Mouse (Mus musculus): ENCODE data around the gene Bri3bp.
"Not testable (repeated sequence)": the region's sequence is repeated elsewhere in the genome, so short reads cannot be mapped to it uniquely, and the experiment has no call there.

The Bri3bp gene

DNA sequence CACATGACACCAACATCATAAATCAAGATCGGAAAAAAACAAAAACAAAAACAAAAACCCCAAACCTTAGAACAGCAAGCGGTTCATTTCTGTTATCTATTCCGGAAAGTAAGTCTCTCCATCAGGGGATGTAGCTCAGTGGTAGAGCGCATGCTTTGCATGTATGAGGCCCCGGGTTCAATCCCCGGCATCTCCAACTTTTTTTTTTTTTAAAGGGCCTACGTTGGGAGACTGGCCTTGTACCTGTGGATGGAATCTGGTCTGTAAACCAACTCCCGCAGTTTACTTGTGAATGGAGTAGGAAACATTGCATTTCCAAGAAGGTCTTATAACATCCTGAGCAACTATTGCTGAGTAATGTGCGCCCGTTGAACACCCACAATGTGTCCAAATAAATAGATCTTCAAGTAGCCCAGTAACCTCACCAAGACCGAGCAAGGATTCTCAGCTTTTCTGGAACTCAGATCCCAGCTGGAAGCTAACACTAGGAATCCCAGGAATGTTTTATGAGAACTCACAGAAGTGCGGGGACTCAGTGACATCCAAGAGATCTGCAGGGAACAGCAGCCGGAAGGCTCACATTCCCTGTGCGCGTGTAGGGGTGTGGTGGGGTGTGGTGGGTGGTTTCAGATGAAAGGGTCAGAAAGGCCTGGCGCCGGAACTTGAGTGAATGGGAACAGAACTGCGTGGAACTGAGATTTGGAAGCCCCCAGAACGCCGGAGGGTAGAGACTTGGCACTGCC lies 31.8 kb upstream of the Bri3bp start:
- DNase-seq (ENCODE audit: low read depth), result no peak

DNA sequence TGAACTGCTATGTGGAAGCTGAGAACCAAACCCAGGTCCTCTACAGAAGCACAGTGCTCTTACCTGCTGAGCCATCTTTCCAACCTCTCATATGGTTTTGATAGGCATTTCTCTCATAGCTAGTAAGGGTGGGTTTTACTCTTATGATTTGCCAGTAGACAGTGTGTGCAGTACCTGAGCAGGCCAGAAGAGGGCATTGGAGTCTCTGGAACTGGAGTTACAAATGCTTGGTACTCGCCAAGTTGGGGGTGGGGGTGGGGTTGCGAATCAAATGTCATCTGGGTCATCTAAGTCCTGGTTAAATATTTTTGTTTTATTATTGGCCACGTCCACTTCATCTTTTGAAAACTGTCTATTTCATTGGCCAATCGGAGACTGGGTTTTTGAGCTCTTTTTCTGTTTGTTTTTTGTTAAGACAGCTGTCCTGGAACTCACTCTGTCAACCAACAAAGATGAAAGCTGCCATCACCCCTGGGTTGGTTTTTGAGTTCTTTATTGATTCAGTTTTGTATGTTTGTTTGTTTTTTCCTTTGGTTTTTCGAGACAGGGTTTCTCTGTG lies 29.3 kb upstream of the Bri3bp start:
- DNase-seq (ENCODE audit: low read depth), result peak; percentile 73

DNA sequence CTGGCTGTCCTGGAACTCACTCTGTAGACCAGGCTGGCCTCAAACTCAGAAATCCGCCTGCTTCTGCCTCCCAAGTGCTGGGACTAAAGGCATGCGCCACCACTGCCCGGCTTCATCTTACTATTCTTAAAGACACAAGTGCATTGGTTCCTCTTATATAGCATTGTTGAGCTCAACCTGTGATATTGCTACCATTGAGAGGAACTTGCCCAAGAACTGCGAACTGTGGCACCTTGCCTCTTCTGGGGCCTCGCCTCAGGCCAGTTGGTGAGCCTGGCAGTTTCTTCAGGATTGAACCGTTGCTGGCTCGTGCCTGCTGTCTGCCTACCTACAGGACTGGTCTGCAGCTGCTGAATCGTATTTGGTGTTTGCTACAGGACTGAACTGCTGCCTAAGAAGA lies 28.8 kb upstream of the Bri3bp start:
- DNase-seq (ENCODE audit: low read depth), result not testable (repeated sequence)

DNA sequence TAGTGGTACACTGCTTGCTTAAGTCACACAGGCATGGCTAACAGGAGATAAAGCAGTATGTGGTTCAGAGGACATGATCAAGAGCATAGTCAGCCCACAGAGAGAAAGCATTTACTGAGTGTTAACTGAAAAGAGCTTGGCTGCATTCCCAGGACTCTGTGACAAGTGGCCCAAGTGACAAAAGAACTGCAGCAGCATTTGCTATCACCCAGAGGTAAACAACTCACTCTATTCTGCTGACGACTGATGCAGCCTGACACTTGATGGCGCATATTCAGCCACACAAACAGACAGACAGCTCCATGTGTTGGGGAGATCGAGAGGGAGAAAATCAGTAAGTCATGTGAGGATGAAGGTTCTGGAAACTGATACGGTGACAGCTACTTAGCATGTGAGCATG lies 27.6 kb upstream of the Bri3bp start:
- DNase-seq (ENCODE audit: low read depth), result no peak

DNA sequence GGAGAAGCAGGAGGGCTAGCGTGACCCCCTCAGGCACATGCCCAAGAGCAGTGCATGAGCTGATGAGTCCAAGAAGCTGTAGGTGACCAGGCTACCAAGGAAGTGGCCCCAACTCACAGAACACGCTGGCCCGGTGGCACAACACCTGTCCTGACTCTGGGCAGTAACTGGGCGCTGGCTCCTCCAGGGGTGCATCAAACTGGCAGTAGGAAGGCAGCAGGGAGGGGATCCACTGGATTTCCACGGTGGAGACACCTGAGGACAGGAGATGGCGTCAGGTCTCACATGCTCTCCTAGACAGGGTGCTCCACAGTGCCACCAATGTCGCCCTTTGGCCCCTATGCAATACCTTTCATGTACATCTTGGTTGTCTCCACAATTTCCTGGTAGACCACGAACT lies 25.2 kb upstream of the Bri3bp start:
- no peak for DNase-seq (ENCODE audit: low read depth)

DNA sequence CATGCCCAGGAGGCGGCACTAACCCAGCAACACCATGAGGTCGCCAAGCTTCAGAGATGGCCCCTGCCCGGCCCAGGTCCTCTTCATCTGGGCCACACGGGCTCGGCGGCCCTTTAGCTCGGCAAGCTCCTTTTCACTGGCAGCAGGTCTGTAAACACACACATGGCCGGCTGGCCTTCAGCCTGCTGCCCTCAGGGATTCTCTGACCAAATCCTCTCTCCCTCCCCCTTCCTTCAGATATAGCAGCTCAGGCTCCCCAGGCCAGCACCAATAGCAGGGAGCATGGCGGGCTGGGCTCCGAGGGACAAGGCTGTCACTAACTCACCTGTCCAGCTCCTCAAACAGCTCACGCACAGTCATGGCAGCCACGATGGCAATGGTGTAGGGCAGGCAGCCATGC lies 22.7 kb upstream of the Bri3bp start:
- no peak for DNase-seq (ENCODE audit: low read depth)

DNA sequence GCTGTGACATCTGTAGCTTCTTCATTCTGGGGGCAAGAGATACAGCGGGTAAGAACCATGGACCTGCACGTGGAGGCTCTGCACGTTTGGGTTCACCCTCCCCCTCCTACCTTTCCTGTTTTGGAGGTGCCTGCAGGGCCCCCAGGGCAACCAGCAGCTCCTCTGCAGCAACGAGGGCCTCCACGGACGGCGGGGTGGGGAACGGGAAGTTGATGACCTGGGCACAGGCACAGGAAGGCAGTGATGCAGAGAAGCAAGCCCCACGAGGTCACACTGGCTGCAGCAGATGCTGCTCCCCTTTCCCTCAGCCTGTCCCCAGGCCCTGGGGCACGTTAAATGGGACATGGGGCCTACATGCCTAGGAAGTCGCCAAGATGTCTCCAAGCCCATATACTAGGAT lies 22.2 kb upstream of the Bri3bp start:
- DNase-seq (ENCODE audit: low read depth), result no peak

DNA sequence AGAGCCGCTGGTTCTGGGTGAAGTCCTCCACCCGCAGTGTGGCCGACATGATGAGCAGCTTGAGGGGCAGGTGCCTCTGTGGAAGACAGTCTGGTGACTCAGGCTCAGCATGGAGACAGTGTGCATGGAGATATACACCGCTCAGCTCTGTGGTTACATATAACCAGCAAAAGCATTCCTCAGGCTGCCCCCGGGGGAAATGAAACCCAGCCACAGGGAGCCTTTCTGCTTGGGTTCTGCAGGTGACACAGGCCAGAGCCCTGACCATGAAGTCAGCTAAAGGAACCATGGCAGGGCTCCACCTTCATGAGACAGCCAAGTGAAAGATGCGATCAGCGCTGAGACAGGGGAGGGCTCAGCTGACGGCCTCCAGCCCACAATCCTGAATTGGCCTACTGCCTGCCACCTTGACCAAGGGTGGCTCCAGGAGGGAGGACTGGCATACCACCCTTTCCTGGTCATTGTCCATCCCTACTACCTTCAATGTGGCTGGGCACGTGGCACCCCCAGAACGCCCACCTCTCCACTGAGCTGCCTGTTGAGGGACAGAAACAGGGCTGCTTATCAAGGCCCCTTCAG lies 15.6 kb upstream of the Bri3bp start:
- DNase-seq (ENCODE audit: low read depth), result no peak

DNA sequence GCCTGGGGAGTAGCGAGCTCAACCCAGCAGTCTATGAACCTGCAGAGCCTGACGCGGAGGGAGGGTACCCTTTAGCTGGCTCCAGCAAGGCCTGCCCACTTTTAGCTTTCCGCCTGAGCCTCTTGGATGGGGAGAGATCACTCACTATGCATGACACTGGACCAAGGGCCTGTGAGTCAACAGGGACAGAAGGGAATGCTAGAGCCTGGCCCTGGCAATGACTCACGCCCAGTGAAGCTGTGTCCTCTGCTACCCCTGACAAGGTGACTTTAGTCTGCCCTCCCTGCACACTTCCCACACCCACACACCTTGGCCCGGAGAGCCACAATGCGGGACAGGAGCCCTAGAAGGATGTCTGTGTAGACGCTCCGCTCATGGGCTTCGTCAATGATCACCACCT lies 15.0 kb upstream of the Bri3bp start:
- no peak for DNase-seq (ENCODE audit: low read depth)

DNA sequence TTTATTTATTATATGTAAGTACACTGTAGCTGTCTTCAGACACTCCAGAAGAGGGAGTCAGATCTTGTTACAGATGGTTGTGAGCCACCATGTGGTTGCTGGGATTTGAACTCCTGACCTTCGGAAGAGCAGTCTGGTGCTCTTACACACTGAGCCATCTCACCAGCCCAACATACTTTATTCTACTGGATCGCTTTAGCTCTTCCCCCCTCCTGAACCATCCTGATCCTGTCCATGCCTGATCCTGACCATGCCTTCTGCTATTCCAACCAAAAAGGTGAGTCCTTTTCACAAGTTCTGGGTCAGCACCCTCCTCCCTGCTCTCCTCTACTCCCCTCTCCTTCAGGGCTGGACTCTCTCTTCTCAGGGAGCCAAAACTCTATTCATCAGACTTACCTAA lies 9.0 kb upstream of the Bri3bp start:
- not testable (repeated sequence) for DNase-seq (ENCODE audit: low read depth)

DNA sequence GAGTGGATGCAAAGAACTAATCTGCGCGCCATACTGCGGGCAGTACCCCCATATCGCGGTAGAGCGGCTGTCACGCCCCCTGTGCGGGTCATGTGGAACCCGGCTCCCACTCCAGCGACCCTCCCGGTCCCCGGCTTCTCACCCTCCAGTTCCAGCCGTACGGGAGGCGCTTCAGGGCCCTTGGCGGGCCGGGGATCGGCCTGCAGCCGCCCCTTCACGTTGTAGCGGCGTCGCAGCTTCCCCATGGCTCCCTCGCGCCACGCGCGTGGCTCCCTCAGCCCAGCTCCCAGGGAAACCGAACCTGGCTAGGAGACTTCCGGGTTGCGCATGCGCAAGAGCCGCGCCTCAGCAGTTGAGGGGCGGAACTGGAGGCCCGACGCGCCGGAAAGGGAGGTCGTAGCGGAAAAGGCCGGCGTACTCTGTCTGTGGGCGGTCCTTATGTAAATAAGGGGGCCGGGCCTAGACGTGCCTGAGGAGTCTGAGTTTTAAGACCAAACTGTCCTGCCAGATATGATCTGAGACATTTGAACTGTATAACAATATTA lies 7.5 kb upstream of the Bri3bp start, which contains the start of gene Dhx37:
Gene Dhx37 (minus strand): TSS at position 329 of the 545 bp plus-strand sequence.
- DNase-seq (ENCODE audit: low read depth), result peak; percentile 94

DNA sequence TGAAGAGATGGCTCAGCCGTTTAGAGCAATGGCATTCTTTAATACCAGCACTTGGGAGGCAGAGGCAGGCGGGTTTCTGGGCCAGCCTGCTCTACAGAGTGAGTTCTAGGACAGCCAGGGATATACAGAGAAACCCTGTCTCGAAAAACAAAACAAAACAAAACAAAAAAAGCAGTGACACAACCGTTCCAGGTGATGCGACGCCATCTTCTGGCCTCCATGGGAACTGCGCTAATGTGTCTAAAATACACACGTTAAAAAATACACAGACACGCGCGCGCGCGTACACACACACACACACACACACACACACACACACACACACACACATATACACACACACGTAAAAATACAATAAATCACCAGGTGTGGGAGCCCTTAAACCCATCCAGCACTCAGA lies 7.0 kb upstream of the Bri3bp start:
- DNase-seq (ENCODE audit: low read depth), result not testable (repeated sequence)

DNA sequence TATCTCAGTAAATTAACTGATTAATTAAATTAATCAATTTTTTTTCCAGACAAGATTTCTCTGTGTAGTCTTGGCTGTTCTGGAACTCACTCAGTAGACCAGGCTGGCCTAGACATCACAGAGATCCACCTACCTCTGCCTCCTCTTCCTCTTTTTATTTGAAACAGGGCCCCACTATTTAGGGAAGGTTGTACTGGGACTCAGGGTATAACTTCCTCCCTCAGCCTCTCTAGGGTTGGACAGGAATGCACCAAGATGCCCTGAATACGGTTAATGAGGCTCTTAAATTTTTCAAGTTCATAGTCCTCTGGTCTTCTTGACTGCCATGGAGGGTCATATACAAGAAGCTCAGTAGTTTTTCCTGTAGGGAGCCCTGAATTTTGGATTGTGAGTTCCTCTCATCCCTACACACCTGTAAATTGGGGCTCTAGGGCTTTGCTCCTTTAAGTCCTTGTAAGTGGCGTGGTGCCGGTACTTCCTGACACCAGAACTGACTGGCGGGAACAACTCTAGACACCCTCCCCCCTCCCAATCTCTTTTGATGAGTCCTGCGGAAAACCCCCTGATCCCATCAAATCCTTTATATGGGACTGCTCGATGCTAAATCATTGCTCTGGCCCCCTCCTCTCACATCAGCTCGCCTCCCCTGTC lies 660 bp upstream of the Bri3bp start:
- DNase-seq (ENCODE audit: low read depth), result no peak

DNA sequence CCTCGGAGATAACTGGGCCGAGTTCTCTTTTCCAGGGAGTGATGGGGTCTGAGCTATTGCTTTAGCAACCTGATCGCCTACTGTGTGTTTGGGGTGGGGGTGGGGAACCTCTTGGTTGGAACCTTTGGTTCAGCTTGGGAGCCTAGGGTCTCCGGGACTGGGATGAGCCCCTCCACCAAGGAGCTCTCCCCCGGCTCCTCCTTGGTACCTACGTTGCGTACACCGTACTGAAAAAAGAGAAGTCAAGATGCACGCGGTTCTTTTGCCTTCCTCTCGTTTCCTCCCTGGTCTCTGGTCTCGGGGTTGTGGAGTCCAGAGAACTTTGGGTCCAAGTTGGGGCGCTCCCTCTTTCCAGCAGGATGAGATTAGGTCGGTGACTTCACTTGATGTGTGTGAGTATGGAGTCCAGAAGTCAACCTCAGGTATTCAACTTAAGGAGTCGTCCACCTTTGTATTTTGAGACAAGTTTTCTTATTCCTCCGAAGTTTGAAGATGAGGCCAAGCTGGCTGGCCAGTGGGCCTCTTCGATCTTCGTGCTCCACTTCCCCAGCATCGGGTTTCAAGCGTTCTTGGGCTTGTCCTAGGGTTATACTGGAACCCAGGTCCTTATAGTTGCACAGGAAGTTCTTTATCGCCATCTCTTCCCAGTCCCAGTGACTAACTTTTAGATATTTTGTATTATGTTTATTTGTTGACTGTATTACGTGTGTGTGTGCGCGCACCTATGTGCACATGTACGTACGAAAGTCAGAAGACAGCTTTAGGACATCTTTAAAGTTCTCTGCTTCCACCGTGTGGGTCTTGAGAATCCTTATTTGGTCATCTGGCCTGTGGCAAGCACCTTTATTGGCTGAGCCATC lies 998 bp downstream of the Bri3bp start:
- DNase-seq (ENCODE audit: low read depth), result no peak

DNA sequence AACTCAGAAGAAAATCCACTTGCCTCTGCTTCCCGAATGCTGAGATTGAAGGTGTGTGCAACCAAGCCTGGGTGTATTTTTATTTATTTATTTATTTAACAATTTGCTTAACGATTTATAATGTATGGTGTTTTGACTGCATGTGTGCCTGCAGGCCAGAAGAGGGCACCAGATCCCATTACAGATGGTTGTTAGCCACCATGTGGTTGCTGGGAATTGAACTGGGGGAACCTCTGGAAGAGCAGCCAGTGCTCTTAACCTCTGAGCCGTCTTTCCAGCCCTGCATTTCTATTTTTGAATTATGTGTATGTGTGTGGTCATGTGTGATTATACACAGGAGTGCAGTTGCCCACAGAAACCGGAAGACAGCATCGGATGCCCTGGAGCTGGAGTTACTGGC lies 2.0 kb downstream of the Bri3bp start:
- no peak for DNase-seq (ENCODE audit: low read depth)

DNA sequence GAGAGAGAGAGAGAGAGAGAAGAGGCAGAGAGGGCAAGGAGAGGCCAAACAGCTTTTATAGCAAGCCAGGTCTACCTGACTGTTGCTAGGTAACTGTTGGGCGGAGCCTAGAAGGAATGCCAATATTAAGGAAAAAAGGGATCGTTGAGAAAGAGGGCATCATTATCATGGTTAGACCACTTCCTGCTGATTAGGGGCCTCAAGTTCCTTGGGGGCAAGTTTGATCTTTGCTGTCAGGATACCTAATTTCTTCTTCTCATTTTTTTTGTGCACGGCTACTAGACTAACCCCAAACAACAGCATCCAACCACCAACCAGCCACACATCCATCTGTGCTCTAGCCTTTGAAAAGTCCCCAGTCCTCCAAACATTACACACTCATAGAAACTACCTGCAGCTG lies 2.5 kb downstream of the Bri3bp start:
- DNase-seq (ENCODE audit: low read depth), result no peak

DNA sequence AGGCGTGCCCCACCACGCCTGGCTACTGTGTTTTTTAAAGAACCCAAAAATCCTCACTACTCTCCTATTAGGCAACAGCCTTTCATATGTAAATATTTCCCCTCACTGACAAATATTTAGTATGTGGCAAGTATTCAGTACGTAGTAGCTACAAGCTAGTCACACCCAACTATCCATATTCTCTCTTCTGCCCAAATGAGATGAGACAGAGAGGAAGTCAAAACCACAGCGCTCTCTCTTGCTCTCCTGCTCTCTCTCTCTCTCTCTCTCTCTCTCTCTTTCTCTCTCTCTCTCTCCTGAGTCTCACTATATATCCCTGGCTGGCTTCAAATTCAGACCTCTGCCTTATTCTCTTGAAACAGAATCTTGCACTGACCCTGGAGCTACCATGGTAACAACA lies 3.2 kb downstream of the Bri3bp start:
- no peak for DNase-seq (ENCODE audit: low read depth)

DNA sequence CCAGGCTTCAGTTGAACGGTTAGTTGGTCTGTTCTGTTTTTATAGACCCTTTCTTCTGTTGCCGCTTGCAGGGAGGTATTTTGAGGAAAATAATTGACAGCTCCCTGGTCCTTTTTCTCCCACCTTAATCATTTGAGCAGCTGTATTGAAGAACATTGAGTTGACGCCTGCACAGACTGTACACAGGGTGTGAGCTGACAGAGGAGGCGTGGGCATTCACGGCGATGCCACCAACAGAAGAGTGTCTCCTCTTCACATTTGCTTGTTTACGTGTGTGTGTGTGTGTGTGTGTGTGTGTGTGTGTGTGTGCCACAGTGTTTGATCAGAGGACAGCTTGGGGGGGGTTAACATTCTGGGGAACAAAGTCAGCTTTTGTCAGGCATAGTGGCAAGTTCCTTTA lies 5.0 kb downstream of the Bri3bp start:
- DNase-seq (ENCODE audit: low read depth), result no peak

DNA sequence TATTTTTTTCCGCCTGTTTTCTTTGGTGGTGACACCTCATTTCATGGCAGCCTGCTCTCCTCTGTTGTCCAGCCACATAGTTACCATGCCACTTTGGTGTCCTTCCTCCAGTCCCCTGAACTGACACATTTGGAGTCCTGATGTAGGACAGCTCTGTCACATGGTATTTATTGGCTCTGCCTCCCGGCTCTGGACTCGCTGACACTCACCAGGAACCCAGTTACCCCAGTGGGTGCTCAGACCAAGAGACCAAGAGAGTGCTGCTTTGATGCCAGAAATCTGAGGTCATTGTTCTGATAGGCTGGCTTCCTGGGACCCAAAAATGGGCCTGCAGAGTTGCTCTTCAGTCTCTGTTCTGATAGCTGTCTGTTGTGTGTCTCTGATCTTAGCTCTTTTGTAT lies 6.7 kb downstream of the Bri3bp start:
- no peak for DNase-seq (ENCODE audit: low read depth)

DNA sequence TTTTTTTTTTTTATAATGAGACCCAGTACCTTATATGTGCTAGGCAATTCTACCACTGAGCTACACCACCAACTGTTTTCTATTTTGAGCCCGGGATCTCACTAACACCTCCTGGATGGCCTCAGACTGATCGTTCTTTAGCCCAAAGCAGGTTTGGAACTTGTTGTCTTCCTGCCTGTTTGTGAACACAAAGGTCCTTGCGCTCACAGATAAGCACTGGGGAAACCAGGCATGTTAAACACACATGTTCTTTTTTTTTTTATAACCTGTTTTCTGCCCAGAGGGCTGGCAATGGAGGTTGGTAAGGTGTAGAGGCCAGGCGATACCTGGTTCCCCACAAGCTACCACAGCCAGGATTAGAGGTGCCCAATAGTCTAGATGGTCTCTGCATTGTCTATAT lies 7.3 kb downstream of the Bri3bp start:
- DNase-seq (ENCODE audit: low read depth), result no peak

DNA sequence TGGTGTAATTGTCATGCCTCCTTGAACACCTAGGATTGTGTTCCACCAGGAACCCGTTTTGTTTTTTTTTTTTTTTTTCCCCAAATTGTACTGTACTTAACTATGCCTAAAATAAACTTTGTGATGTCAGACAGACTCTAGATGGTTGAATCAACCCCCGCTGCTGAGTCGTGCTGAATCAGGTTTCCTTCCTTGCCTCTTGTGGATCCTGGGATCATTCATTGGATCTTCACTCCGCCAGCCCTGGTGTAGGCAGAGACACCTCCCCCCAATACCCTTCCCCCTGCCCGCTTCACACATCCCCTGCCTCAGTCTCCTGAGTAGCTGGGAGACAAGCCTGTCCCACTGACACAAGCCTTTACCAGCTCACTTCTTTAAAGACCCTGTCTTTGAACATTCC lies 7.9 kb downstream of the Bri3bp start:
- no peak for DNase-seq (ENCODE audit: low read depth)

DNA sequence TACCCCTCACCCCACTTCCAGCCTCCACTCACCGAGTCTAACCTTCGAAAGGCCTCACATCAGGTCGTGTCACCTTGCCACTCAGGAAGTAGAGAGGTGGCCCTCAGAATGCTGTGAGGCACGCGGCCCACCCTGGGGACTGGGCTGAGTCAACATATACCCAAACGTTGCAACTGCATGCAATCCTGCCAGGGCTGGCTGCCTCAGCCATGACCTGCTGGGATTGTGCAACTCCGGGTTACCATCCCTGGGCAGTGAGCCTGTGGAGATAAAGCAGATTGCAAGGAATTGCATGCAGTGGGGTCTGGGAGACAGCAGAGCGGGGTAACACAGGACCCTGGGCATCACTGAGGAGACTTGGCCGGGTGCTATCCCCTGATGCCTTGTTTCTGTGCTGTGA lies 11.2 kb downstream of the Bri3bp start:
- no peak for DNase-seq (ENCODE audit: low read depth)
